Mouse (Mus musculus): ENCODE measurements around the gene Sirt1.

Sirt1 gene

GRCm38 (mm10) chr10:63336901-63337300 is 44.6 kb downstream of the Sirt1 start:
- in situ Hi-C loops (cut with MboI, MseI) = no loop called here

GRCm38 (mm10) chr10:63327091-63327490 is 54.4 kb downstream of the Sirt1 start:
- in situ Hi-C loops (cut with MboI, MseI) = no loop called here

- in situ Hi-C loops (cut with MboI, MseI) = loop anchor here (5.0 kb wide), 1 partner anchor 56 kb away; no protein-coding TSS in a partner anchor
These were observed 67.8 kb downstream of the Sirt1 start for GRCm38 (mm10) chr10:63313726-63314125.

- in situ Hi-C loops (cut with MboI, MseI) = loop anchor here (5.0 kb wide), 1 partner anchor 64 kb away; no protein-coding TSS in a partner anchor
These were observed 72.7 kb downstream of the Sirt1 start for GRCm38 (mm10) chr10:63308582-63309366.

GRCm38 (mm10) chr10:63302356-63302755 is 79.1 kb downstream of the Sirt1 start:
- in situ Hi-C loops (cut with MboI, MseI) = no loop called here

GRCm38 (mm10) chr10:63282846-63283245 is 98.7 kb downstream of the Sirt1 start:
- in situ Hi-C loops (cut with MboI, MseI) = no loop called here

GRCm38 (mm10) chr10:63282417-63282816 is 99.1 kb downstream of the Sirt1 start:
- in situ Hi-C loops (cut with MboI, MseI) = no loop called here

- in situ Hi-C loops (cut with MboI, MseI) = no loop called here
These were observed 101.7 kb downstream of the Sirt1 start for GRCm38 (mm10) chr10:63279851-63280250.

- in situ Hi-C loops (cut with MboI, MseI) = no loop called here
These were observed 104.5 kb downstream of the Sirt1 start for GRCm38 (mm10) chr10:63277010-63277409.

GRCm38 (mm10) chr10:63272868-63273267 is 108.6 kb downstream of the Sirt1 start:
- in situ Hi-C loops (cut with MboI, MseI) = no loop called here

GRCm38 (mm10) chr10:63272401-63272800 is 109.1 kb downstream of the Sirt1 start:
- in situ Hi-C loops (cut with MboI, MseI) = no loop called here

All from regulatory T cell (primary cell).